Mouse (Mus musculus): ENCODE data around the gene Btnl2. TPM values are rescaled to one million over a fixed set of nuclear protein-coding genes. Genes with fewer than 3 reads are reported as not detected.

The Btnl2 gene
- polyA plus RNA-seq, 1 experiment = 0.21 TPM

DNA sequence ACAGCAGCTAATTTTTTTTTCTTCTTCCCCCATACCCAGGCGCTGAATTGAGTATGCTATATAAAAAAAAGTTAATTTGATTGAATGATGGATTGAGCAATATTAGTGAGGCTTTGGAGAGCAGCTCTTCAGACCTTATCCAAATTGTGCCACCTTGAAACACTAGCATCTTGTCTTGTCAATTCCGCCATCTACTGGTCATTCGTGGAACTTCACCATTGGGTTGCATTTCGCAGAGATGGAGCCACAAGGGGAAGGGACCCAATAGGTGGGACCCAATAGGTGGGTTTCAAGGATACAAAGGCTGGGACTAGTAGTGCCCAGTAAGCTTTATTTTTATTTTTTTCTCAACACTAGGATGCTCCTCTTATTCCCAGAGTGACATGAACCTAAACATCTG, 5.2 kb upstream of the Btnl2 start:
- TF ChIP-seq POLR2A (IDR thresholded peaks at IDR 0.05; ENCODE audit: control insufficient read depth, low read depth, low read length) = no peak
- TF ChIP-seq CTCF (IDR thresholded peaks at IDR 0.05; ENCODE audit: control insufficient read depth, insufficient read depth, insufficient replicate concordance, low read depth, low read length) = peak; percentile 62; the same call in 1 of the 2 replicates
- no peaks in the 10 kb centered on the region for H3K4me1 ChIP-seq (ENCODE audit: control insufficient read depth, insufficient read depth, low read length)
- no peaks in the 10 kb centered on the region for H3K27me3 ChIP-seq (ENCODE audit: control insufficient read depth, insufficient read depth, low read length)
- H3K4me3 ChIP-seq (ENCODE audit: control insufficient read depth, low read depth, low read length) = no peak overlapping the region
- no peak overlapping the region for H3K27ac ChIP-seq (ENCODE audit: control insufficient read depth, insufficient read depth, low read depth, low read length)
- no peaks in the 10 kb centered on the region for H3K36me3 ChIP-seq (ENCODE audit: control insufficient read depth, insufficient read depth, low read length)

DNA sequence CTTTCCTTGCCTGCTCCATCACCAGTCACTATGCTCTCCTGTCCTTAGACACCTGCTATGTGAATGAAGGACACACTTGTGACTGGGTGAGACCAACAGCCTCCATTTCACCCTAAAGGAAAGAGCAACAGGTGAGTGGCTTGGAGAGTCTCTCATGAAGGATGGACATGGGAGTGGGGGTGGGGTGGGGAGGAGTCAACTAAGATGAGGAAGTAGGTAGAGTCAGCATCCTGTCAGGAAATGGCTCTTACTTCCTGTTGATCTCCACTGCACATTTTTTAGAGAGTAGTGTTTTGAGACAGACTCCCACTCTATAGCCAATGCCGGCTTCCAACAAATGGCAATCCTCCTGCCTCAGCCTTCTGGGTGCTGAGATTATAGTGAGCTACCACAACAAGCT, 318 bp downstream of the Btnl2 start:
- Histone ChIP-seq H3K4me1 (ENCODE audit: control insufficient read depth, insufficient read depth, low read length) (no peaks in the 10 kb centered on the region), H3K4me3 (ENCODE audit: control insufficient read depth, low read depth, low read length) (no peak overlapping the region), H3K36me3 (ENCODE audit: control insufficient read depth, insufficient read depth, low read length) (no peaks in the 10 kb centered on the region), H3K27ac (ENCODE audit: control insufficient read depth, insufficient read depth, low read depth, low read length) (no peak overlapping the region), H3K27me3 (ENCODE audit: control insufficient read depth, insufficient read depth, low read length) (no peaks in the 10 kb centered on the region)
- no peak for TF ChIP-seq POLR2A (IDR thresholded peaks at IDR 0.05; ENCODE audit: control insufficient read depth, low read depth, low read length)
- no peak for TF ChIP-seq CTCF (IDR thresholded peaks at IDR 0.05; ENCODE audit: control insufficient read depth, insufficient read depth, insufficient replicate concordance, low read depth, low read length)

DNA sequence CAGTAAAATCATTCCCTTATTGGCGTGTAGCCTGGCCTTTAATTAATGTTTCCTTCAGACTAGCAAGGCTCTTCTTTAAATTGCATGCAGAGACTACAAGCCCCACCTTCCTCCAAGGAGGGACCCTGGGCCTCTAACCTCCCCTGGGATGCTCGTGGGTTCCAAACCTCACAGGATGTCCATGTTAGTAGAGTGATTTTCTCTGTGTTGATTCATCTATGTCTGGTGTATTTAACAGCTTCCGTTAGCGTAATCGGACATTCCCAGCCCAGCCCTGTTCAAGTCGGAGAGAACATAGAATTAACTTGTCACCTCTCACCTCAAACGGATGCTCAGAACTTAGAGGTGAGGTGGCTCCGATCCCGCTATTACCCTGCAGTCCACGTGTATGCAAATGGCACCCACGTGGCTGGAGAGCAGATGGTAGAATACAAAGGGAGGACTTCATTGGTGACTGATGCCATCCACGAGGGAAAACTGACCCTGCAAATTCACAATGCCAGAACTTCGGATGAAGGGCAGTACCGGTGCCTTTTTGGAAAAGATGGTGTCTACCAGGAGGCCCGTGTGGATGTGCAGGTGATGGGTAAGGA, 8.4 kb downstream of the Btnl2 start:
- H3K27me3 ChIP-seq (ENCODE audit: control insufficient read depth, insufficient read depth, low read length) = no peaks in the 10 kb centered on the region

DNA sequence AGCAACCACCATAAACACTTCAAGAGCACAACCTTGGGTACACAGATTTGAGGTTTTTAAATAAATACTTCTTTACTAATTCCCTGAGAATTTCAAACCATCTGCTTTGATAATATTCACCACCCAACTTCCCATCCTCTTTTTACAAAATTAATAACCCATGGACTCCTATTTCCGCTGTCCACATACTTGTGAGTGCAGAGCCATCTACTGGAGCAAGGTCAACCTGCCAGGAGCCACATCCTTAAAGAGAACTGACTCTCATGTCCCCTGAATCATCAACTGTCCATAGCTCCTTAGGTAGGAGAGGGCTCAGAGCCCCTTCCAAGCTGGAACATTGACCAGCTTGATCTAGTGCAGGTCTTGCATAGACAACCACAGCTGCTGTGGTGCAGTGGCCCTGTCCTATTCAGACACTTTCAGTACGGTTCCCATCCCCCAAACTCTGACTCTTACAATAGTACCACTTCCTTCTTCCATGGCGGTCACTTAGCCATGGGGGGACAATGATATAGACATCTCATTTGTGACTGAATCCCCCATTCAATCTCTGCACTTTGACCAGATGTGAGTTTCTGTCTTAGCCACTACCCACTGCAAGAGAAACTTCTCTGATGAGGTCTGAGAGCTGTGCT, 9.2 kb downstream of the Btnl2 start:
- no peaks in the 10 kb centered on the region for H3K27me3 ChIP-seq (ENCODE audit: control insufficient read depth, insufficient read depth, low read length)
- no peak overlapping the region for H3K27ac ChIP-seq (ENCODE audit: control insufficient read depth, insufficient read depth, low read depth, low read length)
- TF ChIP-seq POLR2A (IDR thresholded peaks at IDR 0.05; ENCODE audit: control insufficient read depth, low read depth, low read length) = no peak
- no peak for TF ChIP-seq CTCF (IDR thresholded peaks at IDR 0.05; ENCODE audit: control insufficient read depth, insufficient read depth, insufficient replicate concordance, low read depth, low read length)
- H3K36me3 ChIP-seq (ENCODE audit: control insufficient read depth, insufficient read depth, low read length) = no peaks in the 10 kb centered on the region
- H3K4me1 ChIP-seq (ENCODE audit: control insufficient read depth, insufficient read depth, low read length) = peaks cover 6% of the 10 kb centered on the region
- no peak overlapping the region for H3K4me3 ChIP-seq (ENCODE audit: control insufficient read depth, low read depth, low read length)

More for the DNA sequence above, 8.4 kb downstream of the Btnl2 start:
- Histone ChIP-seq H3K27ac (ENCODE audit: control insufficient read depth, insufficient read depth, low read depth, low read length) (no peak overlapping the region), H3K4me3 (ENCODE audit: control insufficient read depth, low read depth, low read length) (no peak overlapping the region), H3K4me1 (ENCODE audit: control insufficient read depth, insufficient read depth, low read length) (peaks cover 6% of the 10 kb centered on the region), H3K36me3 (ENCODE audit: control insufficient read depth, insufficient read depth, low read length) (no peaks in the 10 kb centered on the region)
- TF ChIP-seq POLR2A (IDR thresholded peaks at IDR 0.05; ENCODE audit: control insufficient read depth, low read depth, low read length) (no peak), CTCF (IDR thresholded peaks at IDR 0.05; ENCODE audit: control insufficient read depth, insufficient read depth, insufficient replicate concordance, low read depth, low read length) (no peak)

DNA sequence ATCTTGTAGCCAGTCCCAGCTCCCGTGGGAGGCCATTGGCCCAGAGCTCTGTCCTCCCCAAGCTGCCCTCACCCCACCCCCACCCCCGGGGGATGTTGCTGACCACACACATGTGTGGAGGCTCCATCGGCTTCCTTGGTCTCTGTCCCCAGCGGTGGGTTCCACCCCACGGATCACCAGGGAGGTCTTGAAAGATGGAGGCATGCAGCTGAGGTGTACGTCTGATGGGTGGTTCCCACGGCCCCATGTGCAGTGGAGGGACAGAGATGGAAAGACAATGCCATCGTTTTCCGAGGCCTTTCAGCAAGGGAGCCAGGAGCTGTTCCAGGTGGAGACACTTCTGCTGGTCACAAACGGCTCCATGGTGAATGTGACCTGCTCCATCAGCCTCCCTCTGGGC, 10.4 kb downstream of the Btnl2 start:
- Histone ChIP-seq H3K27me3 (ENCODE audit: control insufficient read depth, insufficient read depth, low read length) (no peaks in the 10 kb centered on the region), H3K4me3 (ENCODE audit: control insufficient read depth, low read depth, low read length) (no peak overlapping the region), H3K27ac (ENCODE audit: control insufficient read depth, insufficient read depth, low read depth, low read length) (no peak overlapping the region), H3K4me1 (ENCODE audit: control insufficient read depth, insufficient read depth, low read length) (peaks cover 6% of the 10 kb centered on the region), H3K36me3 (ENCODE audit: control insufficient read depth, insufficient read depth, low read length) (no peaks in the 10 kb centered on the region)
- TF ChIP-seq CTCF (IDR thresholded peaks at IDR 0.05; ENCODE audit: control insufficient read depth, insufficient read depth, insufficient replicate concordance, low read depth, low read length) (no peak), POLR2A (IDR thresholded peaks at IDR 0.05; ENCODE audit: control insufficient read depth, low read depth, low read length) (no peak)

DNA sequence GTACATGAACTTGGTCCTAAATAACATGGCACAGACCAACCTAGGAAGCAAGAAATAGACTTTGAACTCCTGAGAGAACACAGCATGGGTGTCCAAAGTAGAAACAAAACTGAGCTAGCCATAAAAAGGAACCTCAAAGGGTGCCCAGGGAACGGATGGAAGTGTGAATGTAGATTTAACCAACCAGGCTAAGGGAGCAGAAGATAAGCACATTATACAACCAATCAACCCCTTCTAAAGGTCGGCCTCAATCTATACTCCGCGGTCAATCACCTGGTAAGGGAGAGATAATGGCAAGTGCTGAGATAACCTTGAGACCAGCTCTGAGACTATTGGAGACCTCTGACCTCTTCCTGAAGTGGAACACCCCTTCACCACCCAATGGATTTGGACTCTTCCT, 15.9 kb downstream of the Btnl2 start:
- H3K36me3 ChIP-seq (ENCODE audit: control insufficient read depth, insufficient read depth, low read length) = no peaks in the 10 kb centered on the region
- no peak overlapping the region for H3K4me3 ChIP-seq (ENCODE audit: control insufficient read depth, low read depth, low read length)
- H3K4me1 ChIP-seq (ENCODE audit: control insufficient read depth, insufficient read depth, low read length) = no peaks in the 10 kb centered on the region
- no peak overlapping the region for H3K27ac ChIP-seq (ENCODE audit: control insufficient read depth, insufficient read depth, low read depth, low read length)
- no peak for TF ChIP-seq CTCF (IDR thresholded peaks at IDR 0.05; ENCODE audit: control insufficient read depth, insufficient read depth, insufficient replicate concordance, low read depth, low read length)
- TF ChIP-seq POLR2A (IDR thresholded peaks at IDR 0.05; ENCODE audit: control insufficient read depth, low read depth, low read length) = no peak
- no peaks in the 10 kb centered on the region for H3K27me3 ChIP-seq (ENCODE audit: control insufficient read depth, insufficient read depth, low read length)

DNA sequence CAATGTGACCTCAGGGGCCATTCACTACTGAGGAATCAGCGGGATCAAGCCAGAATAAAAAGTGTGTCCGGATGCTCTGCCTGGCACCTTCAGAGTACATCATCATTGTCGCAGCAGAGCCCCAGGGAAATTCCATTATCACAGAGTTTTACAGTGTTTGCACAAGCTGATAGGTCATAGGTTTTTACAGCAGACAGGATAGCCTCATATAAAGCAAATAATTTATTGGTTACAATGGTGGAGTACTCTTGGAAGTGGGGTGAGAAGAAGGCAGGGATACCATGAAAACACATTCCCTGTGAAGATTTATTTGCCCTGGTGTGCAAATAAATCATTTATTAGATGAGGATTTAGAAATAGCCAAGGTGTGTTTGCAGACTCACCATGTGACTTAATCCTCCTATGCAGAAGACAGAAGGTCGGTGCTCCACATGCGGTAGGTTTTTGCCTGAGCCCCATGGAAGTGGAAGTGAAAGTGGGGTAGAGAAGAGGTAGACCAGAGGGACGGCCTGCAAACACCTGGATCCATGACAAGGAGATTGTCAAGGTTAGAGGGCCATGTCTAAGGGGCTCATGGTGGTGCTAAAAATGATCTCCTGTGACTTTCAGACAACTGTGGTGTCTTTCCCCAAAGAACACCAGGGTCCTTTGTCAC, 18.6 kb downstream of the Btnl2 start:
- H3K27ac ChIP-seq (ENCODE audit: control insufficient read depth, insufficient read depth, low read depth, low read length) = no peak overlapping the region
- no peak overlapping the region for H3K4me3 ChIP-seq (ENCODE audit: control insufficient read depth, low read depth, low read length)
- TF ChIP-seq CTCF (IDR thresholded peaks at IDR 0.05; ENCODE audit: control insufficient read depth, insufficient read depth, insufficient replicate concordance, low read depth, low read length) (no peak), POLR2A (IDR thresholded peaks at IDR 0.05; ENCODE audit: control insufficient read depth, low read depth, low read length) (no peak)
- H3K36me3 ChIP-seq (ENCODE audit: control insufficient read depth, insufficient read depth, low read length) = no peaks in the 10 kb centered on the region
- H3K4me1 ChIP-seq (ENCODE audit: control insufficient read depth, insufficient read depth, low read length) = no peaks in the 10 kb centered on the region
- no peaks in the 10 kb centered on the region for H3K27me3 ChIP-seq (ENCODE audit: control insufficient read depth, insufficient read depth, low read length)

Measured in testis, adult 2 months (tissue).